Mouse (Mus musculus) forebrain, embryonic 14.5 days (tissue): ENCODE measurements around the gene Szrd1. TPM values are rescaled to one million over a fixed set of nuclear protein-coding genes. Genes with fewer than 3 reads are reported as not detected.

Experiments used
- ATAC-seq: fragments of 200-750 bp; cut with Nextera tagmentation; 2 replicates; pipeline ENCODE4 v1.8.0; 2017; ENCODE audit warnings: mild to moderate bottlenecking, moderate library complexity
- DNase-seq: peaks from one replicate; pipeline ENCODE4 v3.0.0-alpha.2; 2015; ENCODE audit warnings: low spot score
- H3K27ac ChIP-seq: fragments of 300-500 bp; sonication (generic); 2 replicates; pipeline ENCODE4 v1.5.1; 2014; ENCODE audit warnings: low read depth, mild to moderate bottlenecking, control low read depth, low read length, moderate library complexity
- H3K27me3 ChIP-seq: fragments of 300-500 bp; sonication (generic); replicated peaks from 2 replicates; pipeline ENCODE4 v1.6.1; 2014; ENCODE audit warnings: low read length, control low read depth, mixed read lengths; ENCODE audit not compliant: control insufficient read depth, insufficient read depth
- H3K36me3 ChIP-seq: fragments of 300-500 bp; sonication (generic); 2 replicates; pipeline ENCODE4 v1.6.1; 2014; ENCODE audit warnings: low read length, control low read depth; ENCODE audit not compliant: control insufficient read depth, insufficient read depth
- H3K4me1 ChIP-seq: fragments of 300-500 bp; sonication (generic); 2 replicates; pipeline ENCODE4 v1.6.1; 2014; ENCODE audit warnings: antibody characterized with exemption, low read length, control low read depth; ENCODE audit not compliant: control insufficient read depth, insufficient read depth
- H3K4me2 ChIP-seq: fragments of 300-500 bp; sonication (generic); 2 replicates; pipeline ENCODE4 v1.6.1; 2014; ENCODE audit warnings: mild to moderate bottlenecking, control low read depth, low read length
- H3K4me3 ChIP-seq: fragments of 300-500 bp; sonication (generic); 2 replicates; pipeline ENCODE4 v1.5.1; 2014; ENCODE audit warnings: low read depth, low read length, control low read depth
- H3K9ac ChIP-seq: fragments of 300-500 bp; sonication (generic); 2 replicates; pipeline ENCODE4 v1.6.1; 2014; ENCODE audit warnings: mild to moderate bottlenecking, low read length, control low read depth, moderate library complexity
- H3K9me3 ChIP-seq: fragments of 300-500 bp; sonication (generic); replicated peaks from 2 replicates; pipeline ENCODE4 v1.6.1; 2016; ENCODE audit warnings: low read length, control low read depth, mixed read lengths; ENCODE audit not compliant: control insufficient read depth
- WGBS: fragments of 180-500 bp; shearing (Covaris S2); extraction: QIAGEN DNeasy Blood & Tissue Kit; methylation state at CpG from one replicate; pipeline ENCODE4 v1.1.7; 2014; 5-methylcytosine and 5-hydroxymethylcytosine counted together
- polyA plus RNA-seq: library from polyadenylated mRNA; unstranded; fragments of >200 nt; fragmentation: Nextera tagmentation; extraction: Ambion mirVana; gene quantifications from 2 replicates; pipeline ENCODE4 v1.2.1, GENCODE M21; 2014

Szrd1 gene
- polyA plus RNA-seq, 1 experiment from 2014 or later = 38.9 TPM

- Histone ChIP-seq H3K27me3 (no peaks in the 10 kb centered on the region), H3K27ac (no peak overlapping the region), H3K9ac (no peak overlapping the region), H3K9me3 (no peaks in the 10 kb centered on the region), H3K4me1 (peaks cover 8% of the 10 kb centered on the region), H3K36me3 (peaks cover 56% of the 10 kb centered on the region), H3K4me3 (no peak overlapping the region), H3K4me2 (no peak overlapping the region)
- ATAC-seq (no peak), DNase-seq (no peak)
- 88% methylated on average over 9 of the region's 9 CpGs for WGBS
Measured at GRCm38 (mm10) chr4:141073661-141074060, 65.9 kb downstream of the Szrd1 start.

GRCm38 (mm10) chr4:141072502-141072901 lies 67.1 kb downstream of the Szrd1 start:
- no peak overlapping the region for H3K4me3 ChIP-seq
- H3K27me3 ChIP-seq = no peaks in the 10 kb centered on the region
- H3K36me3 ChIP-seq = peaks cover 68% of the 10 kb centered on the region
- peaks cover 8% of the 10 kb centered on the region for H3K4me1 ChIP-seq
- 92% methylated on average over 11 of the region's 11 CpGs for WGBS
- no peak for DNase-seq
- no peak overlapping the region for H3K9ac ChIP-seq
- no peak for ATAC-seq
- no peak overlapping the region for H3K27ac ChIP-seq
- H3K4me2 ChIP-seq = no peak overlapping the region
- no peaks in the 10 kb centered on the region for H3K9me3 ChIP-seq

DNA sequence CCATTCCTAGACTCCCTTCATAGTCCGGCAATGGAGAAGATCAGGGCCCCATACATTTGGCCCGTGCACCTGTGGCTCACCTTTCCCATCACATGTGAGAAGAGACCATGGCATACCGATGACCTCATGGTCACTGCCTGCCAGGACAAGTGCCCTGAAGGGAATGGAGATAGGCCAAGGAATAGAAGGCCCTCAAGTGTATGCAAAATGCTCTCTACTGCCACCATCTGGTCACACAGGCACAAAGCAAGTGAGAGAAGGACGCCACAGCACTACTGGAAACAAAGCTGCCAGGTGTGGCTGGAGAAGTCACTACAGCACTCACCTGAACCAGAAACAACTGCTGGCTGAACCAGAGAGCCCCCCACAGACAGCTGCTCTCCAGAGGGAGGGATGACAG lies 69.8 kb downstream of the Szrd1 start:
- H3K4me2 ChIP-seq = no peak overlapping the region
- peaks cover 89% of the 10 kb centered on the region for H3K36me3 ChIP-seq
- H3K27ac ChIP-seq = no peak overlapping the region
- ATAC-seq (0 out of 2 replicates have a peak, but pooled peaks have one; percentile 25), DNase-seq (peak; percentile 72)
- H3K4me1 ChIP-seq = no peaks in the 10 kb centered on the region
- H3K27me3 ChIP-seq = no peaks in the 10 kb centered on the region
- no peak overlapping the region for H3K9ac ChIP-seq
- no peaks in the 10 kb centered on the region for H3K9me3 ChIP-seq
- no peak overlapping the region for H3K4me3 ChIP-seq
- 64% methylated on average over 4 of the region's 4 CpGs for WGBS

DNA sequence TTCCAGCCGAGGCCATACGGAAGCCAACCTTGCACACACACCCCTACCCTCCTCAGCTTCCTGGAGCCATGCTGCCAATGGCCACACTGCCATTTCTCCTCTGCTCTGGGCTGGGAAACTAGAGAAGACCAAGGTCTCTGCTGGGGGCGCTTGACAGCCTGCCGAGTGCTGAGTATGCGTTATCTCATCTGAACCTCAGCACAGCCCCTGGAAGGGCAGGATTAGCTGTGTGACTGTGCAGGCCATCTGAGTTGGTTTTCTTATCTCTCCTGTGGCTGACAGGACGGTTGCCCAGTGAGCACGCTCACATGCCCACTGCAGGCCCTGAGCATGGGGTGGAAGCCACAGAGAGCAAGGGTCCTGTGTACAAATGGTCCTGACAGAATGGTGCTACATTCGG lies 70.9 kb downstream of the Szrd1 start:
- H3K9me3 ChIP-seq = no peaks in the 10 kb centered on the region
- WGBS = 92% methylated on average over 8 of the region's 8 CpGs
- no peak overlapping the region for H3K27ac ChIP-seq
- no peak for DNase-seq
- ATAC-seq = no peak
- no peak overlapping the region for H3K9ac ChIP-seq
- H3K4me1 ChIP-seq = no peaks in the 10 kb centered on the region
- H3K4me3 ChIP-seq = no peak overlapping the region
- no peak overlapping the region for H3K4me2 ChIP-seq
- no peaks in the 10 kb centered on the region for H3K27me3 ChIP-seq
- peaks cover 82% of the 10 kb centered on the region for H3K36me3 ChIP-seq

DNA sequence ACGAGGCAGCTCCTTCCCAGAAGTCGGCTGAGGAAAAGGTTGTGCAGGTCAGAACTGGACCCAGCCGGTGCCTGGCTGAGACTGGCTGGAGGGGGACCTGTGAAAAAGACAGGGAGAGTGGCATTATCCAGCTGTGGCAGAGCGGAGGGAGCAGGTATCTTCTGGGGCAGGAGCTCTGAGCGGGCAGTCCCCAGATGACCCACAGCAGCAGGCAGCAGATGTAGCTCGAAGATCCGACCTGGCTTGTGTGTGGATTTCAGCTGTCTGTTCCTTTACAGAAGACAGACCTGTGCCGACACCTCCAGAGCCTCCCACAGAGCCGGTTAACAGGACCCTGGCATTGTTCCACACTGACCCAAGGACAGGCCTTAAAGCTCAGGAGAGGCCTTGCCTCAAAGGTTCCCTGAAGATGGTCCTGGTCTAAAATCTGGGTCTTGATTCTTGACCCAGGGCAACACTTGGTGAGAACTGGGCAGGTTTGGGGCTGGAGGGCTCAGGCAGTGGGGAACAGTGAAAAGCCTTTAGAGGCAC lies 72.0 kb downstream of the Szrd1 start:
- no peaks in the 10 kb centered on the region for H3K4me1 ChIP-seq
- 85% methylated on average over 9 of the region's 9 CpGs for WGBS

GRCm38 (mm10) chr4:141066709-141067515 lies 72.7 kb downstream of the Szrd1 start:
- Histone ChIP-seq H3K36me3 (peaks cover 65% of the 10 kb centered on the region), H3K9ac (0 out of 2 replicates have a peak overlapping the region, but pooled peaks have one; percentile 8), H3K4me1 (no peaks in the 10 kb centered on the region), H3K9me3 (no peaks in the 10 kb centered on the region), H3K27me3 (no peaks in the 10 kb centered on the region), H3K4me3 (no peak overlapping the region), H3K27ac (no peak overlapping the region), H3K4me2 (no peak overlapping the region)
- DNase-seq = no peak
- no peak for ATAC-seq
- WGBS = 73% methylated on average over 12 of the region's 12 CpGs

More for the DNA sequence above, 72.0 kb downstream of the Szrd1 start:
- DNase-seq (no peak), ATAC-seq (no peak)
- no peak overlapping the region for H3K27ac ChIP-seq
- no peak overlapping the region for H3K4me3 ChIP-seq
- H3K9ac ChIP-seq = 0 out of 2 replicates have a peak overlapping the region, but pooled peaks have one; percentile 8
- H3K4me2 ChIP-seq = no peak overlapping the region
- no peaks in the 10 kb centered on the region for H3K27me3 ChIP-seq
- no peaks in the 10 kb centered on the region for H3K9me3 ChIP-seq
- peaks cover 72% of the 10 kb centered on the region for H3K36me3 ChIP-seq

DNA sequence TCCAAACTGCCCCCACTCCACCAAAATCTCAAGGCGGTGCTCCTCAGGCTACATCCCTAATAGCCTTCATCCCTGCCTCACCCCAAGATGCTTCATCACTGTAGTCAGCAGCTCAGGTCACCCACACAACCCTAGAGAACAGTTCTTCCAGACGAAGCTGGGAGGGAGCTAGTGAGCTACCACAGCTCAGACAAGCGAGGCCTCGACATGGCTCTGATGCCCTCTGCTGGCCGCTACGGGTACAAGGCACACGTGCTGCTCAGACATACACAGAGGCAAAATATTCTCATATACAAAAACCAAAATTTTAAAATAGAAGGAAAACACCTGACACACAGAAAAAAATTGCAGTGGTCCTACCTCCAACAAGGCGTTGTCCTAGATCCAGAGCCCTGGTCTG lies 74.5 kb downstream of the Szrd1 start:
- DNase-seq = peak; percentile 95
- Histone ChIP-seq H3K4me2 (no peak overlapping the region), H3K27ac (no peak overlapping the region), H3K36me3 (peaks cover 47% of the 10 kb centered on the region), H3K9me3 (no peaks in the 10 kb centered on the region), H3K9ac (no peak overlapping the region), H3K4me1 (no peaks in the 10 kb centered on the region), H3K4me3 (no peak overlapping the region), H3K27me3 (no peaks in the 10 kb centered on the region)
- 4% methylated on average over 8 of the region's 8 CpGs for WGBS
- peak; percentile 27 for ATAC-seq

- Histone ChIP-seq H3K27me3 (no peaks in the 10 kb centered on the region), H3K4me2 (no peak overlapping the region), H3K9me3 (no peaks in the 10 kb centered on the region), H3K36me3 (peaks cover 38% of the 10 kb centered on the region), H3K27ac (no peak overlapping the region), H3K4me3 (no peak overlapping the region), H3K9ac (no peak overlapping the region), H3K4me1 (peaks cover 5% of the 10 kb centered on the region)
- no peak for ATAC-seq
- no peak for DNase-seq
- WGBS = 83% methylated on average over 4 of the region's 4 CpGs
Measured at GRCm38 (mm10) chr4:141064104-141064659, 75.4 kb downstream of the Szrd1 start.
